Mouse (Mus musculus) kidney, embryonic 14.5 days (tissue): ENCODE data around the gene Ccl7. TPM values are rescaled to one million over a fixed set of nuclear protein-coding genes. Genes with fewer than 3 reads are reported as not detected.

Experiments
- ATAC-seq: fragments of 200-750 bp; cut with Nextera tagmentation; 2 replicates; pipeline ENCODE4 v1.8.0; 2017; ENCODE audit warnings: moderate number of reproducible peaks, mild to moderate bottlenecking, moderate TSS enrichment, moderate library complexity; ENCODE audit not compliant: low FRiP score, low TSS enrichment
- H3K27ac ChIP-seq: fragments of 300-500 bp; sonication (generic); 2 replicates; pipeline ENCODE4 v1.5.1; 2014; ENCODE audit warnings: low read depth, mild to moderate bottlenecking, low read length, moderate library complexity, mixed read lengths
- H3K27me3 ChIP-seq: fragments of 300-500 bp; sonication (generic); 2 replicates; pipeline ENCODE4 v1.6.1; 2014; ENCODE audit warnings: mild to moderate bottlenecking, low read length; ENCODE audit not compliant: control insufficient read depth, insufficient read depth
- H3K36me3 ChIP-seq: fragments of 300-500 bp; sonication (generic); 2 replicates; pipeline ENCODE4 v1.6.1; 2014; ENCODE audit warnings: low read length, mixed read lengths; ENCODE audit not compliant: control insufficient read depth, insufficient read depth
- H3K4me1 ChIP-seq: fragments of 300-500 bp; sonication (generic); 2 replicates; pipeline ENCODE4 v1.6.1; 2014; ENCODE audit warnings: low read length, mixed read lengths; ENCODE audit not compliant: control insufficient read depth, insufficient read depth
- H3K4me2 ChIP-seq: fragments of 300-500 bp; sonication (generic); replicated peaks from 2 replicates; pipeline ENCODE4 v1.6.1; 2014; ENCODE audit warnings: low read depth, mild to moderate bottlenecking, low read length
- H3K4me3 ChIP-seq: fragments of 300-500 bp; sonication (generic); 2 replicates; pipeline ENCODE4 v1.5.1; 2014; ENCODE audit warnings: mild to moderate bottlenecking, low read length
- H3K9ac ChIP-seq: fragments of 300-500 bp; sonication (generic); 2 replicates; pipeline ENCODE4 v1.6.1; 2014; ENCODE audit warnings: low read depth, mild to moderate bottlenecking, low read length, moderate library complexity
- H3K9me3 ChIP-seq: fragments of 300-500 bp; sonication (generic); 2 replicates; pipeline ENCODE4 v1.6.1; 2016; ENCODE audit warnings: low read length; ENCODE audit not compliant: control insufficient read depth
- WGBS: fragments of 180-500 bp; shearing (Covaris S2); extraction: QIAGEN DNeasy Blood & Tissue Kit; methylation state at CpG from one replicate; pipeline ENCODE4 v1.1.7; 2014; 5-methylcytosine and 5-hydroxymethylcytosine counted together
- polyA plus RNA-seq: library from polyadenylated mRNA; unstranded; fragments of >200 nt; fragmentation: Nextera tagmentation; extraction: Ambion mirVana; gene quantifications from 2 replicates; pipeline ENCODE4 v1.2.1, GENCODE M21; 2014

The Ccl7 gene
- 0.74 and 0.93 TPM in 2 replicates for polyA plus RNA-seq

GRCm38 (mm10) chr11:82045471-82045870, at the start of gene Ccl7:
Ccl7 (plus strand) TSS chr11:82045712.
- ATAC-seq: no peak
- 78% methylated on average over 3 of the region's 3 CpGs for WGBS

GRCm38 (mm10) chr11:81996172-81996841, 49.2 kb upstream of the Ccl7 start:
- no peak overlapping the region for H3K9ac ChIP-seq
- 63% methylated on average over 10 of the region's 10 CpGs for WGBS
- H3K4me2 ChIP-seq: no peak overlapping the region
- ATAC-seq: no peak
- H3K4me3 ChIP-seq: no peak overlapping the region
- H3K9me3 ChIP-seq: no peaks in the 10 kb centered on the region
- no peak overlapping the region for H3K27ac ChIP-seq
- no peaks in the 10 kb centered on the region for H3K27me3 ChIP-seq
- H3K4me1 ChIP-seq: no peaks in the 10 kb centered on the region
- H3K36me3 ChIP-seq: no peaks in the 10 kb centered on the region

More at GRCm38 (mm10) chr11:82045471-82045870, at the start of gene Ccl7:
- no peak within 1 kb of the TSS for H3K9ac ChIP-seq
- no peaks in the 10 kb centered on the region for H3K4me1 ChIP-seq
- no peak within 1 kb of the TSS for H3K4me3 ChIP-seq
- H3K27me3 ChIP-seq: no peaks in the 10 kb centered on the region
- H3K36me3 ChIP-seq: no peaks in the 10 kb centered on the region
- H3K27ac ChIP-seq: 0 out of 2 replicates have a peak within 1 kb of the TSS, but pooled peaks have one; percentile 18
- H3K9me3 ChIP-seq: no peaks in the 10 kb centered on the region
- no peak within 1 kb of the TSS for H3K4me2 ChIP-seq

- H3K27me3 ChIP-seq: no peaks in the 10 kb centered on the region
- no peak overlapping the region for H3K4me3 ChIP-seq
- no peak overlapping the region for H3K27ac ChIP-seq
- H3K9me3 ChIP-seq: no peaks in the 10 kb centered on the region
- H3K4me1 ChIP-seq: no peaks in the 10 kb centered on the region
- H3K4me2 ChIP-seq: no peak overlapping the region
- no peak overlapping the region for H3K9ac ChIP-seq
- WGBS: 80% methylated on average over 5 of the region's 5 CpGs
- no peak for ATAC-seq
- no peaks in the 10 kb centered on the region for H3K36me3 ChIP-seq
Measured at GRCm38 (mm10) chr11:81997085-81997484, 48.4 kb upstream of the Ccl7 start.

- Histone ChIP-seq H3K36me3 (no peaks in the 10 kb centered on the region), H3K4me1 (no peaks in the 10 kb centered on the region), H3K9me3 (no peaks in the 10 kb centered on the region), H3K4me3 (no peak overlapping the region), H3K27me3 (no peaks in the 10 kb centered on the region), H3K9ac (no peak overlapping the region), H3K4me2 (no peak overlapping the region), H3K27ac (no peak overlapping the region)
- WGBS: 89% methylated on average over 3 of the region's 3 CpGs
- no peak for ATAC-seq
Measured at GRCm38 (mm10) chr11:81998646-81999045, 46.9 kb upstream of the Ccl7 start.

- Histone ChIP-seq H3K27me3 (no peaks in the 10 kb centered on the region), H3K9me3 (no peaks in the 10 kb centered on the region), H3K4me1 (no peaks in the 10 kb centered on the region), H3K36me3 (no peaks in the 10 kb centered on the region), H3K4me3 (no peak overlapping the region), H3K9ac (no peak overlapping the region), H3K27ac (no peak overlapping the region), H3K4me2 (no peak overlapping the region)
- ATAC-seq: no peak
- 83% methylated on average over 4 of the region's 4 CpGs for WGBS
Measured at GRCm38 (mm10) chr11:81999469-81999868, 46.0 kb upstream of the Ccl7 start.

- WGBS: 52% methylated on average over 5 of the region's 5 CpGs
- Histone ChIP-seq H3K4me3 (no peak overlapping the region), H3K9me3 (no peaks in the 10 kb centered on the region), H3K36me3 (no peaks in the 10 kb centered on the region), H3K4me2 (no peak overlapping the region), H3K27ac (no peak overlapping the region), H3K4me1 (no peaks in the 10 kb centered on the region), H3K9ac (no peak overlapping the region), H3K27me3 (no peaks in the 10 kb centered on the region)
- no peak for ATAC-seq
Measured at GRCm38 (mm10) chr11:82000581-82000980, 44.9 kb upstream of the Ccl7 start.

GRCm38 (mm10) chr11:82004810-82005209, 40.7 kb upstream of the Ccl7 start:
- Histone ChIP-seq H3K4me2 (no peak overlapping the region), H3K4me3 (no peak overlapping the region), H3K9ac (no peak overlapping the region), H3K27me3 (no peaks in the 10 kb centered on the region), H3K27ac (no peak overlapping the region), H3K4me1 (no peaks in the 10 kb centered on the region), H3K9me3 (no peaks in the 10 kb centered on the region), H3K36me3 (no peaks in the 10 kb centered on the region)
- no peak for ATAC-seq
- 64% methylated on average over 2 of the region's 2 CpGs for WGBS

GRCm38 (mm10) chr11:82006796-82007423, 38.6 kb upstream of the Ccl7 start:
- no peak overlapping the region for H3K4me3 ChIP-seq
- ATAC-seq: no peak
- no peaks in the 10 kb centered on the region for H3K9me3 ChIP-seq
- WGBS: 61% methylated on average over 12 of the region's 12 CpGs
- no peak overlapping the region for H3K9ac ChIP-seq
- H3K27me3 ChIP-seq: no peaks in the 10 kb centered on the region
- H3K4me1 ChIP-seq: no peaks in the 10 kb centered on the region
- no peak overlapping the region for H3K27ac ChIP-seq
- H3K36me3 ChIP-seq: no peaks in the 10 kb centered on the region
- no peak overlapping the region for H3K4me2 ChIP-seq

GRCm38 (mm10) chr11:82010115-82010514, 35.4 kb upstream of the Ccl7 start:
- WGBS: 94% methylated on average over 3 of the region's 3 CpGs
- Histone ChIP-seq H3K27me3 (no peaks in the 10 kb centered on the region), H3K4me2 (no peak overlapping the region), H3K4me1 (no peaks in the 10 kb centered on the region), H3K36me3 (no peaks in the 10 kb centered on the region), H3K9me3 (no peaks in the 10 kb centered on the region), H3K4me3 (no peak overlapping the region), H3K27ac (no peak overlapping the region), H3K9ac (no peak overlapping the region)
- ATAC-seq: no peak
